Mouse (Mus musculus): ENCODE measurements at regions not wholly inside any gene's neighbourhood (a gene's known extent, or its start where the extent isn't known, plus 50 kb on each side); places are given as distances from the start of the nearest gene placed in this dataset.

GRCm38 (mm10) chr3:79001754-79002153 lies 284.6 kb downstream of the Rapgef2 start:
- TF ChIP-seq ZNF384 (IDR thresholded peaks at IDR 0.05; ENCODE audit: low read depth, low read length) (no peak), MAFK (IDR thresholded peaks at IDR 0.05; ENCODE audit: insufficient read depth, low read depth, low read length) (no peak), ZC3H11A (IDR thresholded peaks at IDR 0.05; ENCODE audit: borderline replicate concordance, low read depth, low read length) (no peak), HCFC1 (IDR thresholded peaks at IDR 0.05; ENCODE audit: borderline replicate concordance, insufficient read depth, low read length) (no peak)

All from ES-E14 (cell line).